In genomic region chr8:107385063-107385462, GRCm38 (mm10) we compare ENCODE assay signal across 18 mouse cellular contexts. TPM values are rescaled to one million over a fixed set of nuclear protein-coding genes. Genes with fewer than 3 reads are reported as not detected.
DNase-seq lines count a peak whose midpoint lies in the region; ATAC-seq and TF ChIP-seq lines count a peak whose summit lies in the region.
"Had no signal": no experiment of that assay in that cellular context is flagged by ENCODE, and none has a peak within 500 bp of the region (broad histone marks: within the 10 kb centered on the region; RNA-seq: fewer than 3 reads in every experiment).

No protein-coding gene starts in this region.

- H3K27ac ChIP-seq in forebrain, embryonic 10.5 days, result no peak overlapping the region
- H3K27ac ChIP-seq in forebrain, embryonic 16.5 days (ENCODE audit: low read length), result no peak overlapping the region
- peak overlapping the region; percentile 95 for H3K27ac ChIP-seq in heart, postnatal 0 days (ENCODE audit: low read depth)
- H3K27ac ChIP-seq: embryonic facial prominence, embryonic 13.5 days; forebrain, embryonic 13.5 days; hindbrain, embryonic 15.5 days had no signal

- H3K9me3 ChIP-seq in forebrain, embryonic 10.5 days, result no peaks in the 10 kb centered on the region
- H3K9me3 ChIP-seq in forebrain, embryonic 16.5 days (ENCODE audit: control insufficient read depth, low read length), result no peaks in the 10 kb centered on the region
- no peaks in the 10 kb centered on the region for H3K9me3 ChIP-seq in heart, postnatal 0 days (replicated peaks; ENCODE audit: control insufficient read depth, low read length)
- H3K9me3 ChIP-seq: embryonic facial prominence, embryonic 13.5 days; forebrain, embryonic 13.5 days; heart, embryonic 13.5 days; hindbrain, embryonic 15.5 days had no signal

- H3K4me3 ChIP-seq in forebrain, embryonic 10.5 days, result no peak overlapping the region
- no peak overlapping the region for H3K4me3 ChIP-seq in forebrain, embryonic 16.5 days (replicated peaks; ENCODE audit: low read length)
- H3K4me3 ChIP-seq in heart, postnatal 0 days (ENCODE audit: low read depth, low read length), result no peak overlapping the region
- H3K4me3 ChIP-seq: embryonic facial prominence, embryonic 13.5 days; forebrain, embryonic 13.5 days; heart, embryonic 13.5 days; hindbrain, embryonic 15.5 days had no signal

- ATAC-seq in forebrain, embryonic 16.5 days, result no peak
- no peak for ATAC-seq in heart, postnatal 0 days (ENCODE audit: insufficient read depth, low read depth)
- 0 out of 2 replicates have a peak, but pooled peaks have one; percentile 7 for ATAC-seq in megakaryocyte-erythroid progenitor cell, adult 5-6 weeks (replicated peaks; ENCODE audit: low FRiP score, low TSS enrichment, poor library complexity, severe bottlenecking)
- ATAC-seq in megakaryocyte progenitor cell, adult 5-6 weeks (replicated peaks; ENCODE audit: poor library complexity), result no peak
- ATAC-seq: forebrain, embryonic 13.5 days; intestine, postnatal 0 days had no signal

- no peaks in the 10 kb centered on the region for H3K4me1 ChIP-seq in forebrain, embryonic 10.5 days
- peaks cover 10% of the 10 kb centered on the region for H3K4me1 ChIP-seq in forebrain, embryonic 16.5 days (replicated peaks; ENCODE audit: control insufficient read depth, insufficient read depth, low read length)
- peaks cover 43% of the 10 kb centered on the region for H3K4me1 ChIP-seq in heart, postnatal 0 days (ENCODE audit: control insufficient read depth, insufficient read depth)

- TF ChIP-seq EP300 in heart, postnatal 0 days (IDR thresholded peaks at IDR 0.05; ENCODE audit: low read depth), result no peak

- H3K27me3 ChIP-seq in forebrain, embryonic 10.5 days (ENCODE audit: poor library complexity, severe bottlenecking), result no peaks in the 10 kb centered on the region
- H3K27me3 ChIP-seq in forebrain, embryonic 16.5 days (replicated peaks; ENCODE audit: control insufficient read depth, insufficient read depth, low read length), result no peaks in the 10 kb centered on the region
- H3K27me3 ChIP-seq in heart, postnatal 0 days (ENCODE audit: control insufficient read depth, insufficient read depth, low read length), result no peaks in the 10 kb centered on the region
- H3K27me3 ChIP-seq: embryonic facial prominence, embryonic 13.5 days; forebrain, embryonic 13.5 days; heart, embryonic 13.5 days; hindbrain, embryonic 15.5 days had no signal

- no peak overlapping the region for H3K4me2 ChIP-seq in forebrain, embryonic 16.5 days (ENCODE audit: low read length)
- H3K4me2 ChIP-seq in heart, postnatal 0 days (ENCODE audit: low read depth, low read length), result no peak overlapping the region
- H3K4me2 ChIP-seq: embryonic facial prominence, embryonic 13.5 days; forebrain, embryonic 13.5 days; heart, embryonic 13.5 days; hindbrain, embryonic 15.5 days had no signal

- WGBS in forebrain, embryonic 10.5 days, result 85% methylated on average over 2 of the region's 2 CpGs
- WGBS in forebrain, embryonic 16.5 days, result 58% methylated on average over 2 of the region's 2 CpGs
- 72% methylated on average over 2 of the region's 2 CpGs for WGBS in heart, postnatal 0 days

- peaks cover 8% of the 10 kb centered on the region for H3K36me3 ChIP-seq in forebrain, embryonic 10.5 days (replicated peaks)
- no peaks in the 10 kb centered on the region for H3K36me3 ChIP-seq in forebrain, embryonic 16.5 days (ENCODE audit: control insufficient read depth, insufficient read depth)
- H3K36me3 ChIP-seq in heart, postnatal 0 days (replicated peaks; ENCODE audit: control insufficient read depth, insufficient read depth, low read length), result no peaks in the 10 kb centered on the region; the same call in 1 of the 2 replicates

- peak; percentile 8 for DNase-seq in forebrain, embryonic 10.5 days (ENCODE audit: extremely low spot score, low spot score)
- no peak for DNase-seq in heart, postnatal 0 days (ENCODE audit: low spot score)
- DNase-seq in heart, postnatal 4 days, result no peak
- DNase-seq in MN1 (ENCODE audit: low spot score), result peak; percentile 18
- DNase-seq: adrenal gland, postnatal 10 days; cerebellum, adult 11-12 months; cerebellum, adult 9-10 months; cerebellum, postnatal 25 days; gastrocnemius, postnatal 36 days; heart, adult 18-20 months had no signal

- H3K9ac ChIP-seq in forebrain, embryonic 16.5 days (replicated peaks; ENCODE audit: low read depth, low read length), result no peak overlapping the region
- no peak overlapping the region for H3K9ac ChIP-seq in heart, postnatal 0 days (replicated peaks; ENCODE audit: low read depth, low read length)
- H3K9ac ChIP-seq: embryonic facial prominence, embryonic 13.5 days; forebrain, embryonic 13.5 days; heart, embryonic 13.5 days; hindbrain, embryonic 15.5 days had no signal

- no peak for TF ChIP-seq CTCF in heart, postnatal 0 days (IDR thresholded peaks at IDR 0.05; ENCODE audit: low read depth)

RNA-seq across cellular contexts. Expression of gene Nqo1, which starts 17.9 kb away (rescaled TPM):
- polyA plus RNA-seq in forebrain, embryonic 10.5 days (2016; fragmentation: Nextera tagmentation; extraction: Ambion mirVana), result 6.3 and 7.7 TPM in 2 replicates
- 3.8 TPM in 2 replicates for polyA plus RNA-seq in forebrain, embryonic 16.5 days (2015; fragmentation: Nextera tagmentation; extraction: Ambion mirVana)
- total RNA-seq in heart, postnatal 0 days (2014; rRNA removed; ENCODE audit: low replicate concordance), result 20.8 and 34.6 TPM in 2 replicates
- polyA plus RNA-seq in heart, postnatal 0 days (2015; fragmentation: Nextera tagmentation; extraction: Ambion mirVana), result 19.7 and 19.9 TPM in 2 replicates
- total RNA-seq in heart, postnatal 4 days (2021), result 10 to 100 TPM; 15.8 to 18.4 TPM
- total RNA-seq in megakaryocyte-erythroid progenitor cell, adult 5-6 weeks (2014; fragmentation: Nextera tagmentation), result 30.2 TPM in 2 replicates
- 18.4 and 30.4 TPM in 2 replicates for total RNA-seq in megakaryocyte-erythroid progenitor cell, adult 5-6 weeks (2017)
- total RNA-seq in megakaryocyte progenitor cell, adult 5-6 weeks (2015), result 4.0 and 5.4 TPM in 2 replicates
- 2.8 and 3.5 TPM in 2 replicates for total RNA-seq in megakaryocyte progenitor cell, adult 5-6 weeks (2017)

RNA-seq across cellular contexts. Expression of gene Nob1, which starts 39.8 kb away (rescaled TPM):
- polyA plus RNA-seq in forebrain, embryonic 10.5 days (2016; fragmentation: Nextera tagmentation; extraction: Ambion mirVana), result 99.5 TPM in 2 replicates
- 85.9 and 90.0 TPM in 2 replicates for polyA plus RNA-seq in forebrain, embryonic 16.5 days (2015; fragmentation: Nextera tagmentation; extraction: Ambion mirVana)
- 9.4 and 26.1 TPM in 2 replicates for total RNA-seq in heart, postnatal 0 days (2014; rRNA removed; ENCODE audit: low replicate concordance)
- polyA plus RNA-seq in heart, postnatal 0 days (2015; fragmentation: Nextera tagmentation; extraction: Ambion mirVana), result 32.4 and 35.6 TPM in 2 replicates
- total RNA-seq in heart, postnatal 4 days (2021), result 10 to 100 TPM; 31.7 to 37.0 TPM
- 78.1 and 79.8 TPM in 2 replicates for total RNA-seq in megakaryocyte-erythroid progenitor cell, adult 5-6 weeks (2014; fragmentation: Nextera tagmentation)
- 46.1 and 50.2 TPM in 2 replicates for total RNA-seq in megakaryocyte-erythroid progenitor cell, adult 5-6 weeks (2017)
- 56.4 and 57.4 TPM in 2 replicates for total RNA-seq in megakaryocyte progenitor cell, adult 5-6 weeks (2015)
- 35.8 and 36.5 TPM in 2 replicates for total RNA-seq in megakaryocyte progenitor cell, adult 5-6 weeks (2017)

RNA-seq across cellular contexts. Expression of gene Wwp2, which starts 51.1 kb away (rescaled TPM):
- 56.8 and 57.9 TPM in 2 replicates for polyA plus RNA-seq in forebrain, embryonic 10.5 days (2016; fragmentation: Nextera tagmentation; extraction: Ambion mirVana)
- polyA plus RNA-seq in forebrain, embryonic 16.5 days (2015; fragmentation: Nextera tagmentation; extraction: Ambion mirVana), result 41.5 and 43.0 TPM in 2 replicates
- total RNA-seq in heart, postnatal 0 days (2014; rRNA removed; ENCODE audit: low replicate concordance), result 37.5 and 40.5 TPM in 2 replicates
- polyA plus RNA-seq in heart, postnatal 0 days (2015; fragmentation: Nextera tagmentation; extraction: Ambion mirVana), result 18.4 and 20.4 TPM in 2 replicates
- 10 to 100 TPM; 33.1 to 35.6 TPM for total RNA-seq in heart, postnatal 4 days (2021)
- total RNA-seq in megakaryocyte-erythroid progenitor cell, adult 5-6 weeks (2014; fragmentation: Nextera tagmentation), result 39.4 and 53.2 TPM in 2 replicates
- total RNA-seq in megakaryocyte-erythroid progenitor cell, adult 5-6 weeks (2017), result 33.3 and 57.3 TPM in 2 replicates
- total RNA-seq in megakaryocyte progenitor cell, adult 5-6 weeks (2015), result 31.8 and 41.3 TPM in 2 replicates
- total RNA-seq in megakaryocyte progenitor cell, adult 5-6 weeks (2017), result 52.3 and 54.7 TPM in 2 replicates

Comparison
In these comparisons a context has a peak if more than half of its experiments do, and no peak if none do; other contexts are left out.
1. DNase-seq: peak in forebrain, embryonic 10.5 days (single experiment) and MN1 (single experiment); none in heart, postnatal 0 days (single experiment) and heart, postnatal 4 days (single experiment).